Mouse (Mus musculus) CH12.LX (cell line): Measurements from ENCODE around the gene Cysltr2. TPM values are rescaled to one million over a fixed set of nuclear protein-coding genes. Genes with fewer than 3 reads are reported as not detected.

Source experiments
- DNase-seq: peaks from one replicate; pipeline ENCODE4 v3.0.0-alpha.2; 2013; ENCODE audit errors: extremely low read depth
- H3K27ac ChIP-seq: 2 replicates; pipeline ENCODE4 v1.5.1; 2012; ENCODE audit warnings: low read depth, mild to moderate bottlenecking, control low read depth, moderate library complexity; ENCODE audit not compliant: insufficient read depth
- H3K27me3 ChIP-seq: replicated peaks from 2 replicates; pipeline ENCODE3; 2012; ENCODE audit warnings: inconsistent platforms
- H3K36me3 ChIP-seq, 2 experiments: replicated peaks in 1 of 2; 2 replicates each; pipeline versions ENCODE3 to v1.6.1; 2012; ENCODE audit warnings: inconsistent platforms in 1 of 2, low read length in 1 of 2, mild to moderate bottlenecking in 1 of 2, mixed read lengths in 1 of 2, moderate library complexity in 1 of 2; ENCODE audit not compliant: control insufficient read depth in 1 of 2, insufficient read depth in 1 of 2
- H3K4me1 ChIP-seq, 2 experiments: 2 replicates each; pipeline ENCODE4 v1.6.1; 2012; ENCODE audit warnings: inconsistent platforms in 1 of 2, moderate library complexity in 1 of 2; ENCODE audit not compliant: insufficient read depth in 2 of 2, control insufficient read depth in 1 of 2
- H3K4me2 ChIP-seq: 2 replicates; pipeline ENCODE4 v1.6.1; 2012; ENCODE audit warnings: low read depth, mild to moderate bottlenecking, control low read depth; ENCODE audit not compliant: poor library complexity, insufficient read depth, severe bottlenecking
- H3K4me3 ChIP-seq, 3 experiments: fragments of 150-350 bp in 1 of 3; sonication (generic) in 1 of 3; replicated peaks in 1 of 3; 2 replicates each; pipeline versions ENCODE3 to v1.5.1; 2011 to 2012; ENCODE audit warnings: low read depth in 2 of 3, low read length in 2 of 3, mild to moderate bottlenecking in 2 of 3, moderate library complexity in 2 of 3, control low read depth in 1 of 3, improper control_type of control experiment in 1 of 3, inconsistent platforms in 1 of 3, mixed read lengths in 1 of 3; ENCODE audit not compliant: poor library complexity in 1 of 3
- H3K79me2 ChIP-seq: replicated peaks from 2 replicates; pipeline ENCODE4 v1.6.1; 2012; ENCODE audit warnings: mild to moderate bottlenecking, moderate library complexity; ENCODE audit not compliant: control insufficient read depth, poor library complexity, insufficient read depth, severe bottlenecking; ENCODE audit errors: extremely low read depth
- H3K9ac ChIP-seq: 2 replicates; pipeline ENCODE4 v1.6.1; 2012; ENCODE audit warnings: low read depth, mild to moderate bottlenecking, control low read depth, moderate library complexity; ENCODE audit not compliant: insufficient read depth
- H3K9me3 ChIP-seq: replicated peaks from 2 replicates; pipeline ENCODE3; 2012; ENCODE audit warnings: low read length, inconsistent platforms, mixed read lengths
- BHLHE40 ChIP-seq: IDR thresholded peaks from 2 replicates; pipeline ENCODE4 v1.6.1; 2011; ENCODE audit warnings: mild to moderate bottlenecking, low read depth, low read length, improper control_type of control experiment
- CHD2 ChIP-seq: IDR thresholded peaks from 2 replicates; pipeline ENCODE4 v1.6.1; 2011; ENCODE audit warnings: low read length, improper control_type of control experiment
- E2F4 ChIP-seq: IDR thresholded peaks from 2 replicates; pipeline ENCODE4 v1.6.1; 2011; ENCODE audit warnings: low read depth, low read length, improper control_type of control experiment; ENCODE audit not compliant: insufficient replicate concordance
- ELF1 ChIP-seq: IDR thresholded peaks from 2 replicates; pipeline ENCODE4 v1.6.1; 2014; ENCODE audit warnings: low read depth, mild to moderate bottlenecking, inconsistent platforms, low read length, improper control_type of control experiment
- EP300 ChIP-seq: IDR thresholded peaks from 2 replicates; pipeline ENCODE4 v1.6.1; 2011; ENCODE audit warnings: low read length, improper control_type of control experiment
- ETS1 ChIP-seq: conservative IDR thresholded peaks from 2 replicates; pipeline ENCODE4 v1.6.1; 2012; ENCODE audit warnings: low read depth, mild to moderate bottlenecking, inconsistent platforms, low read length, improper control_type of control experiment, moderate library complexity
- HCFC1 ChIP-seq: IDR thresholded peaks from 2 replicates; pipeline ENCODE4 v1.6.1; 2012; ENCODE audit warnings: low read depth, mild to moderate bottlenecking, inconsistent platforms, low read length, improper control_type of control experiment
- IRF4 ChIP-seq: IDR thresholded peaks from 2 replicates; pipeline ENCODE4 v1.6.1; 2014; ENCODE audit warnings: low read depth, mild to moderate bottlenecking, inconsistent platforms, low read length, improper control_type of control experiment
- JUN ChIP-seq: IDR thresholded peaks from 2 replicates; pipeline ENCODE4 v1.6.1; 2011; ENCODE audit warnings: low read depth, mild to moderate bottlenecking, low read length, improper control_type of control experiment, moderate library complexity; ENCODE audit not compliant: insufficient read depth
- JUND ChIP-seq: conservative IDR thresholded peaks from 2 replicates; pipeline ENCODE4 v1.6.1; 2011; ENCODE audit warnings: low read depth, low read length, improper control_type of control experiment
- MAFK ChIP-seq: IDR thresholded peaks from 2 replicates; pipeline ENCODE4 v1.6.1; 2011; ENCODE audit warnings: low read length, improper control_type of control experiment; ENCODE audit not compliant: insufficient replicate concordance
- MAX ChIP-seq: IDR thresholded peaks from 2 replicates; pipeline ENCODE4 v1.6.1; 2011; ENCODE audit warnings: low read length, improper control_type of control experiment
- MAZ ChIP-seq: IDR thresholded peaks from 2 replicates; pipeline ENCODE4 v1.6.1; 2012; ENCODE audit warnings: low read depth, mild to moderate bottlenecking, inconsistent platforms, low read length, improper control_type of control experiment, moderate library complexity
- MEF2A ChIP-seq: IDR thresholded peaks from 2 replicates; pipeline ENCODE4 v1.6.1; 2014; ENCODE audit warnings: low read depth, mild to moderate bottlenecking, inconsistent platforms, low read length, improper control_type of control experiment, borderline replicate concordance
- MXI1 ChIP-seq: IDR thresholded peaks from 2 replicates; pipeline ENCODE4 v1.6.1; 2011; ENCODE audit warnings: mild to moderate bottlenecking, low read depth, low read length, improper control_type of control experiment
- PAX5 ChIP-seq: IDR thresholded peaks from 2 replicates; pipeline ENCODE4 v1.6.1; 2012; ENCODE audit warnings: low read length, inconsistent platforms, mixed read lengths
- POLR2A ChIP-seq: IDR thresholded peaks from 2 replicates; pipeline ENCODE4 v1.6.1; 2011; ENCODE audit warnings: low read depth, mild to moderate bottlenecking, improper control_type of control experiment, low read length
- RCOR1 ChIP-seq: conservative IDR thresholded peaks from 2 replicates; pipeline ENCODE4 v1.6.1; 2012; ENCODE audit warnings: low read depth, mild to moderate bottlenecking, inconsistent platforms, low read length, improper control_type of control experiment
- TBP ChIP-seq: conservative IDR thresholded peaks from 2 replicates; pipeline ENCODE4 v1.6.1; 2011; ENCODE audit warnings: low read depth, low read length, improper control_type of control experiment
- TCF12 ChIP-seq: IDR thresholded peaks from 2 replicates; pipeline ENCODE4 v1.6.1; 2014; ENCODE audit warnings: low read depth, mild to moderate bottlenecking, inconsistent platforms, low read length, improper control_type of control experiment
- USF1 ChIP-seq: IDR thresholded peaks from 2 replicates; pipeline ENCODE4 v1.6.1; 2014; ENCODE audit warnings: low read depth, mild to moderate bottlenecking, inconsistent platforms, low read length, improper control_type of control experiment
- ZC3H11A ChIP-seq: IDR thresholded peaks from 2 replicates; pipeline ENCODE4 v1.6.1; 2012; ENCODE audit warnings: low read depth, mild to moderate bottlenecking, inconsistent platforms, low read length, improper control_type of control experiment
- ZNF384 ChIP-seq: IDR thresholded peaks from 2 replicates; pipeline ENCODE4 v1.6.1; 2012; ENCODE audit warnings: low read depth, low read length, improper control_type of control experiment, inconsistent platforms
- dilution Hi-C: fragments of 300-500 bp; cut with MboI; formaldehyde crosslinking; loops from 2 replicates; pipeline ENCODE4 v1.14.3; 2020; ENCODE audit warnings: low sequenced_read_pairs; ENCODE audit not compliant: extremely low pct_unique_long_range_greater_than_20kb, extremely low pct_ligation_motif_present
- in situ Hi-C: fragments of 300-500 bp; cut with MboI; formaldehyde crosslinking; loops from 3 replicates; pipeline ENCODE4 v1.14.3; 2019; ENCODE audit warnings: low sequenced_read_pairs, low pct_ligation_motif_present, low pct_unique_long_range_greater_than_20kb, mixed read lengths
- polyA plus RNA-seq: library from polyadenylated mRNA; unstranded; fragments of >175 nt; gene quantifications from 2 replicates; pipeline ENCODE4 v1.2.1, GENCODE M21; 2012; ENCODE audit warnings: low read depth; ENCODE audit not compliant: insufficient read length
- total RNA-seq, 2 experiments: library from RNA; depleted of rRNA; stranded (reverse); fragments of 300-350 nt in 1 of 2; fragments of >200 nt in 1 of 2; gene quantifications; 2 replicates each; pipeline ENCODE4 v1.2.3; 2012 to 2014

Cysltr2 gene
- total and polyA plus RNA-seq, 3 experiments, result 0.47 to 2.0 (median 0.89) TPM

GRCm38 (mm10) chr14:73017272-73017671 is 31.6 kb downstream of the Cysltr2 start (continued):
- peak; percentile 80; the same call in 1 of the 2 replicates for TF ChIP-seq MEF2A
- peak; percentile 91 for TF ChIP-seq JUND
- no peak for TF ChIP-seq MXI1
- no peak for TF ChIP-seq TBP

- TF ChIP-seq JUN, result no peak
- no peak for TF ChIP-seq CHD2
- TF ChIP-seq MAX, result no peak
- TF ChIP-seq PAX5, result no peak
- TF ChIP-seq BHLHE40, result no peak
- TF ChIP-seq EP300, result peak; percentile 34; the same call in 1 of the 2 replicates
- no peak for TF ChIP-seq IRF4
- TF ChIP-seq TCF12, result no peak
- peak; percentile 71; the same call in 1 of the 2 replicates for TF ChIP-seq ETS1
- TF ChIP-seq ZNF384, result no peak
- no peak for TF ChIP-seq MAFK
- TF ChIP-seq MEF2A, result peak; percentile 52; the same call in 1 of the 2 replicates
- no peak for TF ChIP-seq USF1
- TF ChIP-seq HCFC1, result no peak
- TF ChIP-seq MAZ, result no peak
- TF ChIP-seq POLR2A, result no peak
- TF ChIP-seq ELF1, result no peak
- TF ChIP-seq ZC3H11A, result no peak
- 0 out of 2 replicates have a peak, but pooled peaks have one; percentile 43 for TF ChIP-seq RCOR1
- no peak for TF ChIP-seq E2F4
- Histone ChIP-seq H3K4me1 (peaks cover 15 to 30% of the 10 kb centered on the region in 2 experiments; a peak in 3 of 4 replicates), H3K9me3 (peaks cover 4% of the 10 kb centered on the region), H3K4me2 (0 out of 2 replicates have a peak overlapping the region, but pooled peaks have one; percentile 5), H3K36me3 (no peaks in the 10 kb centered on the region), H3K4me3 (no peak overlapping the region), H3K27me3 (no peaks in the 10 kb centered on the region), H3K9ac (no peak overlapping the region), H3K27ac (no peak overlapping the region), H3K79me2 (no peaks in the 10 kb centered on the region)
- in situ Hi-C loops, result no loop called here
- no peak for DNase-seq
- dilution Hi-C loops, result no loop called here
These were observed 33.5 kb downstream of the Cysltr2 start for GRCm38 (mm10) chr14:73015386-73015785.
